Mouse (Mus musculus) thymus, postnatal 0 days (tissue): Measurements from ENCODE around the gene 4930505A04Rik. TPM values are rescaled to one million over a fixed set of nuclear protein-coding genes. Genes with fewer than 3 reads are reported as not detected.
"Not testable (repeated sequence)": the region's sequence is repeated elsewhere in the genome, so short reads cannot be mapped to it uniquely, and the experiment has no call there.

Source experiments
- DNase-seq: peaks from one replicate; pipeline ENCODE4 v3.0.0-alpha.2; 2015; ENCODE audit warnings: low spot score
- polyA plus RNA-seq: library from polyadenylated mRNA; unstranded; fragments of >200 nt; fragmentation: Nextera tagmentation; extraction: Ambion mirVana; gene quantifications from 2 replicates; pipeline ENCODE4 v1.2.1, GENCODE M21; 2015

Gene 4930505A04Rik
- polyA plus RNA-seq, result not detected in 2 replicates

DNA sequence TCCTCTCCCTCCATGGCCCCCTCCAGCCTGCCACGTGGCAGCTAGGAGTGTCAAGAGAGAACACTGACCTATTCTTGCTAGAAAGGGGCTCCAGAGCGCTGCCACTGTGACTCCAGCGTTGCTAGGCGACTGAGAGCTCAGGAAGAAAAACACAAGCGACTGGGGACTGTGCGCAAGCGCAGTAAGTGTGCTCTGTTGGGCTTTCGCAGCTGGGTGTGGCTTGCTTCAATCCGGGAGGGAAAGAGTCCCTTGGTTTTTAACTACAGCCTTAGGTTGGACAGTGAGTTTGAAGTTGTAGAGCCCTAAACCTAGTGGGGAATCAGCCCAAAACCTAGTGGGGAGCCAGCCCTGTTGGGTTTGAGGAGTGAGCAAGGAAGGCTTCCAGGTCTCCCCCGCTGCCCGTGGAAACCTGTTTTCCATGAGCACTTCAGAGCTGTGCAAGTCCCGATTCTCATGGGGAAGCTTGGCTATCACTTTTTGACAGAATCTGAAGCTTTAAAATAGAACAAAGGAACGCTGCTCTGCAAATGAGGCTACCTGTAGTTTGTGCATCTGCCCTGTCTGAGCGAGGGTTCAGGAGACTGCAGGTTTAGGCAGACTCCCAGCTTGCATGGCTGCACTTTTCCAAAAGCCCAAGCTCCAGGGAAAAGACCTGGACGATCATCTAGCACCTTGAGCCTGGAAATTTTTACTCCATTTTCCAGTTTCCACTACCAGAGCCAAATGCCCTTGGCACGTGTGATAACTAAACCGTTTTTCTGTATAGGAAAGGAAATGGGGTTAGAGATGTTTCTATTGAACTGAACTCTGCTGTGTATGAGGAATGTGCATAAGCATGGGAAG is at the start of gene 4930505A04Rik:
4930505A04Rik (minus strand) TSS at position 77 of the 843 bp plus-strand sequence.
- peak; percentile 73 for DNase-seq

GRCm38 (mm10) chr11:30517133-30517532 is 45.5 kb upstream of the 4930505A04Rik start:
- no peak for DNase-seq

DNA sequence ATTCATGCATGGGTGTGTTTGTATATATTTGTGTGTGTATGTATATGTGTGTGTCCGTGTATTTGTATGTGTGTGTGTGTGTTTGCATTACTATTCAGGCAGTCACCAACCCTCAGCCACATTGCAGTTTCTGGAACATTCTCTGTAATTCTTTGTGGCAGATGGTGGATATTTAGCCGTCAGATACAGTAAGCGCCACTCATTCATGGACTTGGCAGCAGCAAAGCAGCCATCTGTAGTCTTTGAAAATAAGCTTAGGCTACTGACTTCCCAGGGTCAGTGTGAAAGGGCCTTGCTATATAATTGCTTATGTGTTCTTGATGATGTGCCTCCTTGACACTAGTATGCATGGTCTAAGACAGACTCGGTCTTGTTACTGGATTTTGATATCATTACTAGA is 36.6 kb upstream of the 4930505A04Rik start:
- no peak for DNase-seq

- no peak for DNase-seq
Observed at GRCm38 (mm10) chr11:30498738-30499355, 27.2 kb upstream of the 4930505A04Rik start.

DNA sequence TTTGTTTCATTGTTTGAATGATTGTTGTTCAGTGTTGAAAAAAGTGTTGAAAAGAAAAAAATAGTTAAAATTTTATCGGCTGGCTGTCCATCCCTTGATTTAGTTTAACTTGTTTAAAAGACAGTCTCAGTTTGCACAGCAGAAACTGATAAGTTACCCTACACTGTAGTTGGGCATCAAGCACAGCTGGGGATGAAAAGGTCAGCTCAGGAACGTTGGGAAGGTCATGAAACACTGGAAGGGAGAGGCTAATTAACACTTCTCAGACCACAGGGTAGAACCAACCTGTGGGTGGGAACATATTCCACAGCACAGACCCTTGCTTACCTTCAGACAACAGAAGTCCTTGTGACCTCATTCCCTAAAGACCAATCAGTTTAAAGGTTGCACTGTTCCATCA is 25.5 kb upstream of the 4930505A04Rik start:
- DNase-seq, result no peak

DNA sequence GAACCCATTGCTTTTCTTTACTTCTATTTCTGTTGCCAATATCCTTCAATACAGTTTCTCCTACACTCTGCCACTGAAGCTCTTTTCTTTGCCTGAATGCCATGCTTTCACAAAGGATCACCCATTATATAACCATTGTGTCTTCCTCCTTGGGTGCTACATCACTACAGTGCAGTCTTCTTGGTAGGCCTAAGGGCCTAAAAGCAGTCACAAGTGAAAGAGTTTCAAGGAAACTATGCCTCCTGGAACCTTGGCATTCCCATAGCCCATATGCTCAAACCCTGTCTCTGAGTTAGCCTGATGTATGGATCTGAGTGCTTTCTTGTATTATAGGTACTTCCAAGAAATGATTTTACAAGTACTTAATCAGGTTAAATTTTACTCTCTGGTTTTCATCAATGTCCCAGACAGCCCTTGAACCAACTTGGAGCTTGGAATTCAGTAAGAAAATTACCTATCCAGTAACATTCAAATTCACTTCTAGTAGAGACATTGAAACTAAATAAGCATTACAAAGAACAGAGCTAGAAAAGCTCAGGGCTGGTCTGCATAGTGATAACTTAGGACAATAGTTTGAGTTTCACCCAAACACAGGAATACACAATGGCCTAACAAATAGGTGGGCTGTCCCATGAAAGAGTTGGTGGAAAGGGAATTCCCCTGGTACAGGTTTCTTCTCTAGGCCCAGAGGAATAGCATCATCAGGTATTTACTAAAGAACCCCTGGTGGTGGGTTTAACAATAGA is 20.1 kb upstream of the 4930505A04Rik start:
- no peak for DNase-seq

DNA sequence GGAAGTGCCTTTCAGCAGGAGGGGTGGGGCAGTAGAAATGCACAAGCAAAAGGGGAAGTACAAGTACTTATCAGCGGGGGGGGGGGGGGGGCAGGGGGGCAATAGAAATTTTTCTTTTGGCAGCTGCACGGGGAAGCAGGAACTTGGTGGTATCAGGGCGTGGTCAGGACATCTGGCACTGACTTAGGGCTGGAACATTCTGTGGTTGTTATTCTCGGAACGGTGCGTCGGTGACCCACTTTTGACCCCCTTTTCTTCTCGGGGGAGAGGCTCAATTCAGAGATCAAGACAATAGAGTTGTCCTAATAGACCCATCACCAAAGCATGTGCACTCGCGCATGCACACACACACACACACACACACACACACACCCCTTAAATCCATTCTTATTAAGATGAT is 16.6 kb upstream of the 4930505A04Rik start:
- DNase-seq, result no peak

- DNase-seq, result no peak
Observed at GRCm38 (mm10) chr11:30483286-30483685, 11.7 kb upstream of the 4930505A04Rik start.

DNA sequence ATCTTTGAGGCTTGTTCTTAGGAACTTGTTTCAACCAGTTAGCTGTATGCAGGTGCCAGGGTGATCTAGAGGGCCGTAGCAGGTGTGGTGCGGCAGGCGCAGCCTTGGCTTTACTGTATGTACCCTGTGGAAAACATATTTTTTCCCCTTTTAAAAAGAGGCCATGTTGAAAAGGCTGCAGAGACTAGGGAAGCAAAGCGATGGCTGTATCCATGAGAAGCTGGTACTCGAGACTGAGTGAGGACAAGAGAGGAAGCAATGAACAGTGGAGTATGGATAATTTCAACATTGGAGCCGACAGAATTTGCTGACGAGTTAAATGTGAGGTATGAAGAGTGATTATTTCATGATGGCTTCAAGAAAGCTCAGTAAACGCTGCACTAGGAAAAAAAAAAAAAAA is 440 bp downstream of the 4930505A04Rik start:
- DNase-seq, result no peak

DNA sequence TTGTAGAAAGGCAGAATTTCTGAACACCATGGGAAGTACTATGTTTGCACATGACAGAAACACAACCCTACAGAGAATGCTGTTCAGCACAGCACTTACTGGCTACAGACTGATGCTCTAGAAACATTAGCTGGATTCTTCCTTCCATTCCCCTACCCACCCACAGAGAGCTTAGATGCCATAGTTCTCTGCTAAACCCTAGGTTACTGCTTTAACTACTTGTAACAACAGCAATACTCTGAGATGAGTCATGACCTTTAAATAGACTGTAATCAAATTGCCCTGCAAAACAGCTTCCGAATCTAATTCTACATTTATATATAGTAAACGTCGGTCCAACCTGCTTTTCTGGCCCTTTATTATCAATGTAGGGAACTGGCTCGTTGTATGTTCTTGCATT is 17.3 kb downstream of the 4930505A04Rik start:
- no peak for DNase-seq

- no peak for DNase-seq
Observed at GRCm38 (mm10) chr11:30448126-30448525, 23.5 kb downstream of the 4930505A04Rik start.

DNA sequence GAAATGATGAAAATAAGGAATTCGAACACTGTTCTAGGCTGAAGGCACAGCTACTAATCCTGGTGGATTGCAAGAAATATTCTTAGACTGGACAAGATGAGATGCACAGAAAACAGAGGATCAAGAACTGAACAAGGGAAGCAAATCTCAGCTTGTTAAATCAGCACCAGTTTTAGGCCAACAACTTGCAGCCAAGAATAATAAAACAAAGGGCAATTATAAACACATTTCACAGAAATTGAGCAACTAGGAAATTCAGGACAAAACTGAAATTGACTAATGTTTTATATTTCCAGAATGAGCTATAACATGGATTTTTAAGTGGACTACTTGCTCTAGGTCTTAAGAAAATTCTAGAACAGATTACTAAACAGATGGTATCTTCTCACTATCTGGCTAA is 24.1 kb downstream of the 4930505A04Rik start:
- DNase-seq, result no peak

- not testable (repeated sequence) for DNase-seq
Observed at GRCm38 (mm10) chr11:30444192-30444905, 27.3 kb downstream of the 4930505A04Rik start.

- no peak for DNase-seq
Observed at GRCm38 (mm10) chr11:30443746-30444145, 27.9 kb downstream of the 4930505A04Rik start.

DNA sequence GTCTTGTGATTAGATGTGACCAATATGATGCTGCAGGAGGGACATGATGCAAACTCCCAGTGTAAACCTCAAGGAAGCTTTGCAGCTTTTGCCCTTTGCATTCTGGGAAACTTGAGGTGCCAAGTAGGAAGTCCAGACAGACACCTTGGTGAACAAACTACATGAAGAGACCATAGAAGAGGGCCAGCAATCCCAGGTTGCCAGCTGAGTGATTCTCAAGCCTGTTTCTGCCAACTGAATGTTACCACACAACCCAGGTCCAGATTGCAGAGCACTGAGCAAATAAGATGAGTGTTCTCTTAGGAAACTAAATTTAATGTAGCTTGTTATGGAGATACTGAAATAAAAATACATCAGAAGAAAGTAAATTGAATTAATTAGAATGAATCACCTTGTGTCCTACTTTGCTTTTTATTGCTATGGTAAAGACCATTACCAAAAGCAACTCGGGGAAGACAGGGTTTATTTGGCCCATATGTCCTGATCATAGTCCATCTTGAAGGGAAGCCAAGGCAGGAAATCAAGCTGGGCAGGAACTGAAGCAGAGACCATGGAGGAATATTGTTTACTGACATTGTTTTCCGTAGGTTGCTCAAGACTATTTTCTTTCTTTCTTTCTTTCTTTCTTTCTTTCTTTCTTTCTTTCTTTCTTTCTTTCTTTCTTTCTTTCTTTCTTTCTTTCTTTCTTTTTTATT is 38.2 kb downstream of the 4930505A04Rik start:
- no peak for DNase-seq

DNA sequence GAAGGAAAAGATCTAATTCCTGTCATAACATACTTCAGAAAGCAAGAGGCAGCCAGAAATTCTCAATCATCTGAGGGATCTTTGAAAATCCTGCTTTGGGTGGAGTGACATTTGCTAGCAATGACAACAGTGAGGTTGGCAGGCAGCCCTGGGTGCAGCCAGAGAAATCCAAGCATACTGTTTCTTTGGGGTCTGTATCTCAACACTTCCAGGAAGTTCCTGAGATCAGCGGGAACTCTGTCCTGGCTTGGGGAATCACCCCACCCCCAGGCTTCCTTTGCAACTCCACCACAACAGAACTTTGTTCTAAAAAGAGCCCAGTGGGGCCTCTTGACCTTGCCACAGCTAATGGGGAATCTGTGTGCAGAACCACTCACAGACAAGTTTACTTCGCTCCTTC is 66.0 kb downstream of the 4930505A04Rik start:
- no peak for DNase-seq

DNA sequence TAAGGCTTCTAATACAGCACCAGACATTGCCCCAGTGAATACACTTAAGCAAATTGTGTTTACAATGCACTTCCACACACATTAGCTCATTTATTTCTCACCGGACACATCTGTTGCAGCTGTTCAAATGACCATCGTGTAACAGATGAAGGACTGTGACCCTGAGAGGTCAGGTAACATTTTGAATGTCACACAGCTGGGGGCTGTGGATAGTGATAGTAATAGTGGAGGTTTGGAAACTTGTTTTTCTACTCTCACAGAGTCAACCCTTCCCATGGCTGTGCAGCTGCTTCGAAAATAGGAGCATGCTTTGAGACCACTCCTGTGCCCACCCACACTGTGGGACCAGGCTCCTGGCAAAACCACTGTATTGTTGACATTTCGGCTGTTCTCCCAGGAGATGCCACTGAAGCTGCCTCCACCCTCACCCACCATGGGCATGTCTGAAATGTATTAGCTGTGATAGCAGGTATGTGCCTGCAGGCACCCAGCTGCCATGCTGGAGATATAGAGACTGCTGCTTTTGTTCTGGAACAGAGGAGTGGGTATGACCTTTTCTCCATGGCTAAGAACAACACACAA is 66.9 kb downstream of the 4930505A04Rik start:
- DNase-seq, result no peak

- DNase-seq, result no peak
Observed at GRCm38 (mm10) chr11:30394351-30394750, 77.3 kb downstream of the 4930505A04Rik start.

DNA sequence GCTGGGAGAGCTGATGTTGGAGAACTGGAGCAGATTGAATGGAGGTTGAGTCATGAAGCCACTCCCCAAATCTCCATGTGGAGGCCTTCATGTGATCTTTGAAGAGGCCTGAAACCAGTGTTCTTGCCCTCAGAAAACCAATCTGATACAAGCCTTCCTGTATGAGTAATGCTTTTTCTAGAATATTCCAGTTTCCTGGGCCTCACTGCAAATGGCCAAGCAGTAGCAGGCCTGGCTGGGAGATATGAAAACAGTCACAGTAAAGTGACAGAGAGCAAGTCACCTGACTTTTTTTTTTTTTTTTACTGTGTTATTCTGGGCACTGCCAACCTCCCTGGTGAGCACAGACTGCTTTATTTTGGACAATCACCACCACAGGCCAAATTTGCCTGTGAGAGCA is 88.6 kb downstream of the 4930505A04Rik start:
- DNase-seq, result no peak
